Mouse (Mus musculus) megakaryocyte progenitor cell, adult 5-6 weeks (primary cell): Measurements from ENCODE around the gene Clec2d. TPM values are rescaled to one million over a fixed set of nuclear protein-coding genes. Genes with fewer than 3 reads are reported as not detected.

Experiments
- ATAC-seq: replicated peaks from 2 replicates; pipeline ENCODE4 v1.8.0; 2016; ENCODE audit warnings: mild to moderate bottlenecking, moderate TSS enrichment, inconsistent platforms; ENCODE audit not compliant: poor library complexity
- total RNA-seq, 2 experiments: library from RNA; stranded (forward) in 1 of 2; stranded (reverse) in 1 of 2; fragments of 157-497, 149-512 nt in 1 of 2; fragments of 200-1000 nt in 1 of 2; gene quantifications; 2 replicates each; pipeline versions ENCODE4 v1.2.3 to v1.2.4; 2015 to 2017

Clec2d gene
- total RNA-seq, 2 experiments from 2014 or later: 26.4 to 101 TPM

DNA sequence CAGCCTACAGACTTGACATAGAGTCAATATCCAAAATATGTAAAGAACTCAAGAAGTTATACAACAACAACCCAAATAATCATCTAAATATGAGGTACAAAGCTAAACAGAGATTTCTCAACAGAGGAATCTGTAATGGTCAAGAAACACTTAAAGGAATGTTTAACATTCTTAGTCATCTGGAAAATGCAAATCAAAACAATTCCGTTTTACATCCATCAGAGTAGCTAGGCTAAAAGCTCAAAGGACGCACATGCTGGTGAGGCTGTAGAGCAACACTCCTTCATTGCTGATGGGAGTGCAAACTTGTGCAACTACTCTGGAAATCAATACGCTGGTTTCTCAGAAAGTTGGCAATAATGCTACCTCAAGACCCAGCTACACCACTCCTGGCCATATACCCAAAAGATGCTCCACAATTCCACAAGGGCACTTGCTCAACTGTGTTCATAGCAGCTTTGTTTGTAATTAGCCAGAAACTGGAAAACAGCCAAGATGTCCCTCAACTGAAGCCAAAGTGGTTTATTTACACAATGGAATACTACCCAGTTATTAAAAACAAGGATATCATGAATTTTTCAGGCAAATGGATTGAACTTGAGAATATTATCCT, 41.9 kb downstream of the Clec2d start:
- ATAC-seq: no peak

DNA sequence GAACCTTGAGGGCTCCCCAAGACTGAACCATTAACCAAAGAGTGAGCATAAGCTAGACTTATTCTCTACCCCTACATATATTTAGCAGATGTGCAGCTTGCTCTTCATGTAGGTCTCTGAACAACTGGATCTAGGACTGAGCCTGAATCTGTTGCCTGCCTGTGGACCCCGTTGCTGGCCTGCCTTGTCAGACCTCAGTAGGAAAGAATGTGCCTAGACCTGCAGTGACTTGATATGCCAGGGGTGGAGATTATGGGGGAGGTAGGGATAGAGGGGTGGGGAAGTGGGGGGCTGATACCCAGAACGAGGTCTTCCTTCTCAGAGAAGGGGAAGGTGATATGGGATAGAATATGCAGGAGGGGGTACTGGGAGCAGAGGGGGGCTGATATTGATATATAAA, 43.2 kb downstream of the Clec2d start:
- no peak for ATAC-seq

DNA sequence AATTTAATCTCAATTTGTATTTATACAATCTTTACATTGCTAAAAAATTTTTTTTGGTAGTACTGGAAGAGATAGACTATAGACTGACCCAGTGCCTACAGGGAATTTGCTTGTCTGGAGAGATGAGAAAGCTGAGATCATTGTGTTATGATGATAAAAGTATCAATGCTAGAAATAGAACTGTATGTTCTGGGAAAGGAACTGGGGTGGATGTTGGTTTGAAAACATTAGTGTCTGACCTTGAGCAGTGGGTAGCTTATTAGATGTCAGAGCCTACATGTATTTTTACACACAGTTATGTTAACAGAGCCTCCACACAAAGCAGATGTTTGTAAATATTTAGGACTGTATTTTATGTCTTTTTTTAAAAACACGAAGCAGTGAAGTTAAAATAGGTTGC, 43.7 kb downstream of the Clec2d start:
- no peak for ATAC-seq

DNA sequence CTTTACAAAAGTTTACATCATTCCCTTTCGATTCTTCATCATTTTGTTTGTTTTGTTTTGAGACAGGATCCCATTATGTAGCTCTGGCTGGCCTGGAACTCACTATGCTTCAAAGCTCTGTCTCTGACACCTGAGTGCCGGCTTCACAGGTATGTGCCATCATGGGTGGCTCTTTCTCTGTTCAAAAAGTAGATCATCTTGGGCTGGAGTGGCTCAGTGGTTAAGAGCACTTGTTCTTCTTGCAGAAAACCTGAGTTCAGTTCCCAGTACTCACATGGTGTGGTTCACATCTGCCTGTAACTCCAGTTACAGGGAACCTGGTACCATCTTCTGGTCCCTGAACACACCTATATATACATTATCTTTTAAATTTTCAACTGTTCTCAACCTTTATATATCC, 44.7 kb downstream of the Clec2d start:
- no peak for ATAC-seq

DNA sequence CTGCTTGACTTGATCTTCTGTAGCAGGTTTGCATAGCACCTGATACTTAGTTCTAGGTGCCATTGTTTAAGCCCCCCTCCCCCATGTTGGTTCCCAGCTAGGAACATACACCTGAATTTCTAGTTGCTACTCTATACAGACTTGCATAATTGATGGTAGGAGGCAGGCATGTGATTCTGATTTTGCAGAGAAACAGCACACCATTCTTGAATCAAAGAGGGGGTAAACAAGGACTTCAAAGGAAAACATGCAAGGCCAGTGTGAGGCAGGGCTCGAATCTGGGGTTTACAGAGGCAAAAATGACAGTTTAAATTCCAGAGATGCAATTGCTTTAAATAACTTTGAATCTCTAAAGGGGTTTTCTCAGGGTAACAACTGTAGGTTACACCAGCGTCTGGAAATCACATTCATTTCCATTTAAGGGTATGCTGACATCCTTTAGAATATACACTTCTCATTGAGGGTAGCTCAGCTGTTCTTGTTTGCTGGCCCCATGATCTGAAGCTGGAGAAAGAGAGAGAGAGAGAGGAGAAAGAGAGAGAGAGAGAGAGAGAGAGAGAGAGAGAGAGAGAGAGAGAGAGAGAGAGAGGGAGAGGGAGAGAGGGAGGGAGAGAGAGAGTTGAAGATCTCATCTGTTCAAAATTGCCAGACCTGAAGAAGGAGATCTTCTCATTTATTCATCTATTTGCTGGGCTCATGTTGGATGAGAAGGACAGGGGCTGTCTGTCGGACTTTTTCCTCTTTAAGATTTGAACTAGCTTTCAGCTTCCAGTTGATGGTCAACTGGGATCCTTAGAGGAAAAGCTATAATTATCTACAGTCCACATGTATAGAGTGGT, 48.7 kb downstream of the Clec2d start:
- ATAC-seq: 0 out of 2 replicates have a peak, but pooled peaks have one; percentile 0

DNA sequence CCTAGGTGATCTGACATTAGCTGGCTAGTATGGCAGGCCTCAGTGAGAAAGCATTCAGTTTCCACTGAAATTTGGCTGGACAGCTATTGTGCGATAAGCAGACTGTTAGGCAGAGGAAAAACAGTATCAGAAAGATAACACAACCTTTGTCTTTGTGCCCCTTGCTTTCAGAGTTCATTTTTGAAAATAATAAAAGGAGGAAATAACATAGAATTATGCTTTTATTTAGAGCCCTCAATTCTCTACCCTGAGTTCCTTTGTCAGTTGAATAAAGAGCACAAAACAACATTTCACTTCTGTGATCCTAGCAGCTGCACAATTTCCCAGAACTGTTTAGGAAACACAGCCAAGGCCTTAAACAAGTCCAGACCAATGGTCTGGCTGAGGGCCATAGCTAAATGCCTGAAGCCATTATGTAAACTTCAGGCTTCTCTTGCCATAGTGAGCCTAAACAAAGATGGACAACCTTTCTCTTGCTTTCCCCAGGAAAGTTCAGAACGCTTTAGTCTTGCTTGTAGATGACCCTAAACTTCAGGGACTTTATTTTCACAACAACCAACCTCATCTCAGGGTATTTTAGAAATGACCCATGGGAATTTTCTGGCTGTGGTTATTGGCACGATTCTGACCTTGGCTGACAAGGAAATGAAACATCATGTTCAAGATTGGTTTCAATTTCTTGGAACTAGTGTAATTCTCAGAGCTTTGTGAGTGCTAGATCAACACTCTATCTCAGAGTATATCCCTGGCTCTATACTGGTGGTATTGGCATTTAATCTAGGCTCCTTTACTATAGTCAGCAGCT, 49.6 kb downstream of the Clec2d start:
- peak; percentile 36 for ATAC-seq

DNA sequence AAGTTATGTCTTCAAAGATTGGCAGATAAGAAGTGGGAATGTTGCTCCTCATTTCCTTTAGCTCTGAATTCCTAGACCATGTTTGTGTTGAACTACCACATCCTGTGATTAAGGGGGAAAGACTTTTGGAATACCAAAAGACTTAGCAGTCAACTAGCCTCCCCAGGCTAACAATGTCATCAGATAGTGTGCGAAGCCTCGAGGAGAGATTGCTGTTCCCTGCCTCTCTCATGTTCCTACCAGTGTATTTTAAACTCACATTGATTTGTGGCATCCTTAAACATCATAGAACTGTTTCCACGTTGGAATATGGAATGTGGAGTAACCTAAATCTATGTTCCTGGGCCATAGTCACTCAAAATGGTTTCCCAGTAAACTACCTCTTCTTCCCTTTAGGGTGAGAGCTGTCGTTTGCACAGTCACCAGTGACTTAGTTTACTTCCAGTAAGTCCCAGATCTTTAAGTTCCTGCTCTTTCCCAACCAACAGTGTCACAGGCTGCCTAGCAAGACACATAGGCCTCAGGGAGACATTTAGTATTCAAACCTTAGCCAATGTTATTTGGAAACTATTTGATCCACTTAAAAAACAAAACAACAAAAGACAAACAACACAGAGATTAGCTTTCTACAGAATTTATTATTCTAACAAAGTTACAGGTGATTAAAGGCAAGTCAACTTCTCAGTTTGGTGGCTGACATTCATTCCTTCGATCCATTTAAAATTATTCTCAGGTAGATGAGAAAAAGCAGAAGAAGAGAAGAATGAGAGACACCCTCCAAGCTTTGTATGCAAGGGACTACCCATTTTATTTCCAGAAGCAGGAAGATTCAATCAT, 51.8 kb downstream of the Clec2d start:
- ATAC-seq: no peak

DNA sequence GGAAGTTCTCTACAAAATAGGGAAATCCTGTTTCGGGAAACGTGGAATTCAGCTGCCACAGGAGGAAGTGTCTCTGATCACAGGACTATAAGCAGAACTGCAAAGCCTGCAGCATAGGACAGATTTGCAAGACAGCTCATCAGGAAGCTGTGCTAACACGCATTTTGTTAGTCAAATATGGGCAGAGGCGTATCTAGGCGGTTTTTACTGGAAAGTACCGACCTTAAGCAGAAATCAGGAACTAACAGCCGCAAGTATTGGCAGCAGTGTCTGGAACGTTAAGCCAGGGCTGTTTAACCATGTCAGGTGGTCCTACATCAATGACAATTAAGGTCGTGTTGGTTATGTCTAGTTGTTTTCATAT, 52.4 kb downstream of the Clec2d start:
- ATAC-seq: peak; percentile 49

DNA sequence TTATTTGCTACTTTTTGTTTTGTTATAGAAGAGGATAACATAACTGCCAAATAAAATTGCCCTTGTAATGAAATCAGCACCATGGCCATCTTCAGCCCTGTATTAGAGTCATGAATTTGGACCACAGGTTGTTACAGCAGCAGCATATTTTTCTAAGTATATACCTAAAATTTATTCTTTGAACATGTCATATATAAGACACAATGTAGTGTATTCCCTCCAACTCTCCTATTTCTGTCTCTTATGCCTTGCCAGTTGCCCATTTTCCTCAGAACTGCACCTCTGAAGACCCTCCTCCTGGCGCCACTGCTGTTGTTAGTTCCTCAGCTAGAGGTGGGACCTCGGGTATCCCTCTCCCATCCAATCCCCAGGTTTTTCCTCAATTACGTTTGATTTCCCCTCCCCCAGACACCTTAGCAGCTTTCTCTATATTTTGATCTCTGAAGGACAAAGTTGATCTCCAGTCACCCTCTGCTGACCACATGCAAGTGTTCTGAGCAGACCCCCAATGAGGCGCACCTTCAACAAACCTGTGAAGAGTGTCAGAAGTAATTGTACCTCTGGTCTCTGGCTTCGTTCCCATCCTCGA, 53.0 kb downstream of the Clec2d start:
- ATAC-seq: no peak

DNA sequence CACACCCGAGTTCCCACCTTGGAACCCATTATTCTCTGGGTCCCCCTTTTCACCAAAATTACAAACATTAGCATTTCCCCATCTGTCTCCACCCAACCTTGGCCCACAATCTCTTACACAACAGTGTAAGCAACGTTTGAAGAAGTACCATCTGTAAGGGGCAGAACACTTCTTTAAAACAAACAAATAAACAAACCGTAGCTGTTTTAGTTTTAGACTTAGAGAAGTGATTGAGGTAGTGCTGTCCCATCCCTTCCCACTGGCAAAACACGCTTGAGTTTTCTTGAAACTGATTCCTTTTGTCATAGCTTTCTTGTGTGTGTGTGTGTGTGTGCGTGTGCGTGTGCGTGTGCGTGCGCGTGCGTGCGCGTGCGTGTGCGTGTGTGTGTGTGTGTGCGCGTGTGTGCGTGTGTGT, 53.5 kb downstream of the Clec2d start:
- ATAC-seq: peak; percentile 4; the same call in 1 of the 2 replicates

DNA sequence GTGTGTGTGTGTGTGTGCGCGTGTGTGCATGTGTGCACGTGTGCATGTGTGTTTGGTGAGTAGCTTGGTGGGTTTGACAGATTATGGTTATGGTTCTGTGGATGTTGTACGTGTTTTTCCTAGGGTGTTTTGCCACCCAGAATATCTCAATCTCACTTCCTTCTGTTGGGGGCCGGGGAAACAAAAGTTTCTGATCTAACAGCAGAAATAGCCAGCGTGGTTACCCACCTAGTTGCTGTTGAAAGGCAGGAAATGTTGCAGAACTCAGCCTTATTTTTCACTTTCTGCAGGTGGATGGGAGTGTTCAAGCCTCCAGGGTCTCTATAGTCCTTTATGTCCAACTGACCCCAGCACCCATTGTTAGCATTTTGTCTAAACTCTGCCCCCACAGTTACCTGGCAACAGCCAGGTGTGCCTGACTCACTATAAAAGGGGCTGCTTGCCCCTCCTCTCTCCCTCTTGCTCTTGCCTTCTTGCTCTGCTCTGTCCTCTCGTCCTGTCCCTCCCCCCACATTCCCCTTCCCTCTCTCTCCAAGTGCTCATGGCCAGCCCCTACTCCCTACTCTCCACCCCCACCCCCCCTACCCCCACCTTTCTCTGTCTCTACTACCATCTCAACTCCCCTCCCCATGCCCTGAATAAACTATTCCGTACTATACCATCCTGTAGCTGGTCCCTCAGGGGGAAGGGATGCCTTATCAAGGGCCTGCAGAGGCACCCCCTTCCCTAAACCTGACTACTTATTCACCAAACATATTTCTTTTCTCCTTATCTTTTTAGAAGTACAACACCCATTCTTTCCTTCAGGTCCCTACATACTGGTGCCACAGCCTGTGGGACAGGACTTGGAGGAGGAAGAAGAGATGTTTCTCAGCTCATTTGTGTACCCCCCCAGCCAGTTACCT, 54.3 kb downstream of the Clec2d start:
- ATAC-seq: peak; percentile 24

DNA sequence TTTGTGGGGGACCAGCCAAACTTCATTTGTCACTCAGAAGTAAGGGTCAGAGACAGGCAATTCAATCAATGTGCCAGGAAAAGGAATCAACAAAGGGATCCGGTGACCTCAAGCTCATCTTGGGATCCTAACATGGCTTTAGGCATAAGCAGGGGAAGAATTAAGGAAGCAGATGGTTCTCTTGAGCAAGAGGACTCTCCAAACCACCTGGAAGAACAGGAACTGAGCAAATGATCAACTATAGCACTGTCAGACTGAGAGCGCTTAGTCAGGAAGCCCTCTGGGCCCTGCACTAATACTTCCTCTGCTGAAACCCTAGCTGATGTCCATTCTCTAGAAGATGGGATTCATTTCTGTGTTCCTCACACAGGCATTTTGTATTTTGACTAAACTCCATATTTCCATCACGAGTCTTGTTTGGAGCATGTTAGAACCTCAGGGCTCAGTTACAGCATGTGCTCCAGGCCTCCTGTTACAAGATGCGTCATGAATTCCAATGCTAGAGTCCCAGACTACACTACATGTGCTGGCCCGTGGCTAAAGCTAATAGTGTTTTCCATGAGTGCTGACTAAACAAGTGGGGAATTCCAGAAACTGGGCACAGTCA, 55.5 kb downstream of the Clec2d start:
- ATAC-seq: peak; percentile 29

Other genes with a start within 250 kb of the Clec2d start
- gene Clec2g, start 246.2 kb upstream of the Clec2d start, total RNA-seq (2015): not detected in 2 replicates
- gene Clec2g, start 246.2 kb upstream of the Clec2d start, total RNA-seq (2017): not detected in 2 replicates
- 32.0 and 35.4 TPM in 2 replicates for gene Klrb1f, start 134.7 kb upstream of the Clec2d start, total RNA-seq (2015)
- 16.3 and 23.6 TPM in 2 replicates for gene Klrb1f, start 134.7 kb upstream of the Clec2d start, total RNA-seq (2017)
- not detected in 2 replicates for gene Clec2e, start 79.7 kb upstream of the Clec2d start, total RNA-seq (2015)
- 0.14 TPM in 1 of 2 replicates, not detected in the other for gene Clec2e, start 79.7 kb upstream of the Clec2d start, total RNA-seq (2017)
- 128 and 146 TPM in 2 replicates for gene Cd69, start 94.8 kb downstream of the Clec2d start, total RNA-seq (2015)
- 109 and 150 TPM in 2 replicates for gene Cd69, start 94.8 kb downstream of the Clec2d start, total RNA-seq (2017)
- gene 4922502D21Rik, start 151.2 kb downstream of the Clec2d start, total RNA-seq (2015): 0.42 TPM in 1 of 2 replicates, not detected in the other
- 0.34 TPM in 1 of 2 replicates, not detected in the other for gene 4922502D21Rik, start 151.2 kb downstream of the Clec2d start, total RNA-seq (2017)
- gene Clec12a, start 162.1 kb downstream of the Clec2d start, total RNA-seq (2015): 726 and 820 TPM in 2 replicates
- 640 and 745 TPM in 2 replicates for gene Clec12a, start 162.1 kb downstream of the Clec2d start, total RNA-seq (2017)
- gene Clec12b, start 205.3 kb downstream of the Clec2d start, total RNA-seq (2015): not detected in 2 replicates
- gene Clec12b, start 205.3 kb downstream of the Clec2d start, total RNA-seq (2017): not detected in 2 replicates
- gene Clec1b, start 216.7 kb downstream of the Clec2d start, total RNA-seq (2015): 0.17 and 0.22 TPM in 2 replicates
- 0.17 and 0.42 TPM in 2 replicates for gene Clec1b, start 216.7 kb downstream of the Clec2d start, total RNA-seq (2017)
- 5.2 and 6.3 TPM in 2 replicates for gene Clec9a, start 228.2 kb downstream of the Clec2d start, total RNA-seq (2015)
- gene Clec9a, start 228.2 kb downstream of the Clec2d start, total RNA-seq (2017): 2.0 and 3.4 TPM in 2 replicates